12 mouse cellular contexts compared by ENCODE assay signal in the genomic region with DNA sequence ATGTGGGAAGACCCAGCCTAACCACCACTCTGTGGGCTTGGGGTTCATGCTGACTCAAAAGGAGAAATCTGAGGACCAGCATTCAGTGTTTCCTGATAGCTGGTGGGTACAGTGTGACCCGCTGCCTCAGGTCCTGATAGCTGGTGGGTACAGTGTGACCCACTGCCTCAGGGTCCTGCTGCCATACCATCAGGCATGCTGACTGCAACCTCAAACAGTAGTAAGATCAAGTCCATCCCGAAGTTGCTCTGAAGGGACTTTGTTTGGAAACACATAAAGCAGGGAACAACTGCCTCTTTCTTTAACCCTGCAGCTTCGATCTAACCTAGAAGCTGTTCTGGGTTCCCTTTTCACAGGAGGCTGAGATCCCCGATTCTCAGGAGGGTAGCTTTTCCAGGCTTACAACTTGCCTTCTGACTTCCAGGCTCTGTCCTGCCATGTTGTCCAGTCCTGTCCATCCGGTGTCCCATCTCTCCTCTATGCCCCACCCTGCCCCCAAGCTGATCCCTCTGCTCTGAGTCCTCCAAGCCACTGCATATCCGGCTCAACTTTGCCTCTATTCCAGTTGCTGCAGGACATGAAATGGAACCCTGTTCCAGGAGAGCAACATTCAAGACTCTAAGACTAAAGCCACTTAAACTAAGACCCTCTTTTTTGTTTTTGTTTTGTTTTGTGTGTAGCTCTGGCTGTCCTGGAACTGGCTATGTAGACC. TPM values are rescaled to one million over a fixed set of nuclear protein-coding genes. Genes with fewer than 3 reads are reported as not detected.
DNase-seq lines count a peak whose midpoint lies in the region; ATAC-seq and TF ChIP-seq lines count a peak whose summit lies in the region.
"Had no signal": no experiment of that assay in that cellular context is flagged by ENCODE, and none has a peak within 500 bp of the region (broad histone marks: within the 10 kb centered on the region; RNA-seq: fewer than 3 reads in every experiment).

No protein-coding gene starts in this region.

- no peaks in the 10 kb centered on the region for H3K27me3 ChIP-seq in hindbrain, embryonic 10.5 days (ENCODE audit: insufficient read depth, poor library complexity, severe bottlenecking)
- H3K27me3 ChIP-seq in hindbrain, embryonic 16.5 days (replicated peaks; ENCODE audit: control insufficient read depth, insufficient read depth, low read length) = no peaks in the 10 kb centered on the region
- H3K27me3 ChIP-seq: hindbrain, embryonic 13.5 days had no signal

- peak overlapping the region; percentile 40; the same call in 1 of the 2 replicates for H3K27ac ChIP-seq in hindbrain, embryonic 10.5 days
- no peak overlapping the region for H3K27ac ChIP-seq in hindbrain, embryonic 16.5 days (ENCODE audit: low read depth, low read length)
- H3K27ac ChIP-seq in bone marrow macrophage, adult 2 months (ENCODE audit: insufficient read depth, low read depth, low read length) = peak overlapping the region; percentile 91
- peak overlapping the region; percentile 93; the same call in 1 of the 2 replicates for H3K27ac ChIP-seq in macrophage

- peak; percentile 60 for DNase-seq in cerebellum, adult 9-10 months
- DNase-seq in cerebellum, postnatal 4 days (ENCODE audit: low spot score in 2 of 2) = no peak
- no peak for DNase-seq in hindbrain, embryonic 10.5 days (ENCODE audit: low spot score)
- no peak for DNase-seq in embryo, embryonic 9.5 days (ENCODE audit: extremely low spot score)
- DNase-seq in adrenal gland, adult 18-20 months (ENCODE audit: low spot score in 2 of 2) = no peak
- DNase-seq: left cerebral cortex, postnatal 4 days had no signal

- H3K4me3 ChIP-seq in hindbrain, embryonic 10.5 days = no peak overlapping the region
- H3K4me3 ChIP-seq in hindbrain, embryonic 16.5 days (ENCODE audit: low read length) = no peak overlapping the region
- H3K4me3 ChIP-seq in bone marrow macrophage, adult 2 months (ENCODE audit: insufficient read depth, low read length) = no peak overlapping the region
- H3K4me3 ChIP-seq in macrophage (ENCODE audit: inconsistent target) = no peak overlapping the region
- H3K4me3 ChIP-seq: hindbrain, embryonic 13.5 days; midbrain, embryonic 10.5 days; myocyte had no signal

- H3K9me3 ChIP-seq in hindbrain, embryonic 10.5 days = no peaks in the 10 kb centered on the region
- no peaks in the 10 kb centered on the region for H3K9me3 ChIP-seq in hindbrain, embryonic 16.5 days (ENCODE audit: control insufficient read depth, low read length)
- H3K9me3 ChIP-seq: hindbrain, embryonic 13.5 days; midbrain, embryonic 10.5 days had no signal

- TF ChIP-seq CTCF in bone marrow macrophage, adult 2 months (IDR thresholded peaks at IDR 0.05; ENCODE audit: low read depth, low read length) = no peak

- TF ChIP-seq POLR2A in bone marrow macrophage, adult 2 months (IDR thresholded peaks at IDR 0.05; ENCODE audit: borderline replicate concordance, low read depth, low read length) = no peak

- WGBS in hindbrain, embryonic 10.5 days = 86% methylated on average over 6 of the region's 6 CpGs
- WGBS in hindbrain, embryonic 16.5 days = 88% methylated on average over 6 of the region's 6 CpGs
- 91% methylated on average over 6 of the region's 6 CpGs for WGBS in macrophage (ENCODE audit: missing documents)

- peaks cover 17% of the 10 kb centered on the region for H3K4me1 ChIP-seq in hindbrain, embryonic 10.5 days (replicated peaks)
- H3K4me1 ChIP-seq in hindbrain, embryonic 16.5 days (ENCODE audit: control insufficient read depth, insufficient read depth, low read depth, low read length) = no peaks in the 10 kb centered on the region; the same call in 1 of the 2 replicates
- peaks cover 57% of the 10 kb centered on the region for H3K4me1 ChIP-seq in bone marrow macrophage, adult 2 months (ENCODE audit: control insufficient read depth, insufficient read depth, low read length)

- H3K4me2 ChIP-seq in hindbrain, embryonic 16.5 days (ENCODE audit: low read length) = no peak overlapping the region
- H3K4me2 ChIP-seq: hindbrain, embryonic 13.5 days had no signal

- H3K9ac ChIP-seq in hindbrain, embryonic 16.5 days (ENCODE audit: low read depth, low read length) = no peak overlapping the region
- H3K9ac ChIP-seq: hindbrain, embryonic 13.5 days had no signal

- H3K36me3 ChIP-seq in hindbrain, embryonic 10.5 days = peaks cover 11% of the 10 kb centered on the region
- no peaks in the 10 kb centered on the region for H3K36me3 ChIP-seq in hindbrain, embryonic 16.5 days (ENCODE audit: control insufficient read depth, insufficient read depth, low read length)
- no peaks in the 10 kb centered on the region for H3K36me3 ChIP-seq in macrophage (ENCODE audit: inconsistent target)

- ATAC-seq in hindbrain, embryonic 16.5 days = no peak

- H3K79me2 ChIP-seq in macrophage (ENCODE audit: inconsistent target) = peaks cover 100% of the 10 kb centered on the region

RNA-seq across cellular contexts. Expression of gene Mvp, which starts 7.0 kb away (rescaled TPM):
- polyA plus RNA-seq in hindbrain, embryonic 10.5 days (2016; fragmentation: Nextera tagmentation; extraction: Ambion mirVana) = 5.0 and 6.1 TPM in 2 replicates
- 3.9 and 4.8 TPM in 2 replicates for polyA plus RNA-seq in hindbrain, embryonic 16.5 days (2015; fragmentation: Nextera tagmentation; extraction: Ambion mirVana)
- 95.9 and 96.2 TPM in 2 replicates for polyA plus RNA-seq in bone marrow macrophage, adult 2 months (2012; ENCODE audit: insufficient read depth, insufficient read length, missing spikeins)
- total RNA-seq in macrophage (2018; cell fraction: chromatin; rRNA removed) = 100 to 1,000 TPM in 24 of 26 experiments, 10 to 100 TPM in 2; 88.0 to 236 (median 160) TPM
- 100 to 1,000 TPM; 107 to 189 (median 138) TPM for total RNA-seq in macrophage (2018; cell fraction: cytosol; rRNA removed)
- 100 to 1,000 TPM in 25 of 26 experiments, 10 to 100 TPM in 1; 88.8 to 249 (median 167) TPM for total RNA-seq in macrophage (2018; cell fraction: nucleus; rRNA removed)
- polyA plus RNA-seq in macrophage (2018) = 88.1 to 116 TPM (median 99.9 TPM) in 3 replicates
- total RNA-seq in adrenal gland, adult 18-20 months (2021) = 100 to 1,000 TPM in 1 of 2 experiments, 10 to 100 TPM in 1; 92.6 to 135 TPM

RNA-seq across cellular contexts. Expression of gene Pagr1b, which starts 8.8 kb away (rescaled TPM):
- 0.25 and 0.55 TPM in 2 replicates for polyA plus RNA-seq in hindbrain, embryonic 10.5 days (2016; fragmentation: Nextera tagmentation; extraction: Ambion mirVana)
- 0.31 TPM in 1 of 2 replicates, not detected in the other for polyA plus RNA-seq in hindbrain, embryonic 16.5 days (2015; fragmentation: Nextera tagmentation; extraction: Ambion mirVana)
- polyA plus RNA-seq in bone marrow macrophage, adult 2 months (2012; ENCODE audit: insufficient read depth, insufficient read length, missing spikeins) = 9.2 and 17.6 TPM in 2 replicates
- total RNA-seq in macrophage (2018; cell fraction: chromatin; rRNA removed) = 1 to 10 TPM in 20 of 26 experiments, not detected in 6; 1.9 to 9.3 (median 4.3) TPM
- total RNA-seq in macrophage (2018; cell fraction: cytosol; rRNA removed) = 1 to 10 TPM in 13 of 26 experiments, under 1 TPM in 7, not detected in 6; 0.32 to 3.0 (median 1.8) TPM
- total RNA-seq in macrophage (2018; cell fraction: nucleus; rRNA removed) = 10 to 100 TPM in 2 of 26 experiments, 1 to 10 TPM in 14, not detected in 10; 1.2 to 14.7 (median 3.1) TPM
- polyA plus RNA-seq in macrophage (2018) = 1.4 to 5.2 TPM in 2 of 3 replicates, not detected in the other
- total RNA-seq in adrenal gland, adult 18-20 months (2021) = 1 to 10 TPM; 1.3 to 3.0 TPM

RNA-seq across cellular contexts. Expression of gene Pagr1a, which starts 9.7 kb away (rescaled TPM):
- 84.3 and 130 TPM in 2 replicates for polyA plus RNA-seq in hindbrain, embryonic 10.5 days (2016; fragmentation: Nextera tagmentation; extraction: Ambion mirVana)
- polyA plus RNA-seq in hindbrain, embryonic 16.5 days (2015; fragmentation: Nextera tagmentation; extraction: Ambion mirVana) = 26.9 and 55.8 TPM in 2 replicates
- 20.3 and 22.2 TPM in 2 replicates for polyA plus RNA-seq in bone marrow macrophage, adult 2 months (2012; ENCODE audit: insufficient read depth, insufficient read length, missing spikeins)
- 10 to 100 TPM in 4 of 26 experiments, 1 to 10 TPM in 5, not detected in 17; 2.7 to 16.1 (median 9.6) TPM for total RNA-seq in macrophage (2018; cell fraction: chromatin; rRNA removed)
- 10 to 100 TPM in 20 of 26 experiments, 1 to 10 TPM in 6; 4.4 to 37.7 (median 16.9) TPM for total RNA-seq in macrophage (2018; cell fraction: cytosol; rRNA removed)
- total RNA-seq in macrophage (2018; cell fraction: nucleus; rRNA removed) = 10 to 100 TPM in 6 of 26 experiments, 1 to 10 TPM in 7, not detected in 13; 1.5 to 20.5 (median 7.7) TPM
- 1.1 to 15.9 TPM (median 13.4 TPM) in 3 replicates for polyA plus RNA-seq in macrophage (2018)
- 10 to 100 TPM in 1 of 2 experiments, 1 to 10 TPM in 1; 5.5 to 16.5 TPM for total RNA-seq in adrenal gland, adult 18-20 months (2021)

RNA-seq across cellular contexts. Expression of gene Gm42742, which starts 13.4 kb away (rescaled TPM):
- polyA plus RNA-seq in hindbrain, embryonic 10.5 days (2016; fragmentation: Nextera tagmentation; extraction: Ambion mirVana) = 17.6 and 75.1 TPM in 2 replicates
- 47.5 and 81.5 TPM in 2 replicates for polyA plus RNA-seq in hindbrain, embryonic 16.5 days (2015; fragmentation: Nextera tagmentation; extraction: Ambion mirVana)
- polyA plus RNA-seq in bone marrow macrophage, adult 2 months (2012; ENCODE audit: insufficient read depth, insufficient read length, missing spikeins) = 31.3 and 44.3 TPM in 2 replicates
- total RNA-seq in macrophage (2018; cell fraction: chromatin; rRNA removed) = 10 to 100 TPM in 15 of 26 experiments, 1 to 10 TPM in 9, under 1 TPM in 1, not detected in 1; 0.36 to 36.4 (median 12.7) TPM
- 10 to 100 TPM in 22 of 26 experiments, 1 to 10 TPM in 4; 1.8 to 40.9 (median 20.4) TPM for total RNA-seq in macrophage (2018; cell fraction: cytosol; rRNA removed)
- total RNA-seq in macrophage (2018; cell fraction: nucleus; rRNA removed) = 10 to 100 TPM in 21 of 26 experiments, 1 to 10 TPM in 5; 7.5 to 42.8 (median 18.3) TPM
- polyA plus RNA-seq in macrophage (2018) = 15.3 to 31.9 TPM (median 18.2 TPM) in 3 replicates
- 10 to 100 TPM; 12.9 to 27.0 TPM for total RNA-seq in adrenal gland, adult 18-20 months (2021)

RNA-seq across cellular contexts. Expression of gene Prrt2, which starts 13.5 kb away (rescaled TPM):
- 3.3 and 4.4 TPM in 2 replicates for polyA plus RNA-seq in hindbrain, embryonic 10.5 days (2016; fragmentation: Nextera tagmentation; extraction: Ambion mirVana)
- 71.4 and 84.6 TPM in 2 replicates for polyA plus RNA-seq in hindbrain, embryonic 16.5 days (2015; fragmentation: Nextera tagmentation; extraction: Ambion mirVana)
- polyA plus RNA-seq in bone marrow macrophage, adult 2 months (2012; ENCODE audit: insufficient read depth, insufficient read length, missing spikeins) = 2.8 TPM in 1 of 2 replicates, not detected in the other
- total RNA-seq in macrophage (2018; cell fraction: chromatin; rRNA removed) = 1 to 10 TPM in 3 of 26 experiments, under 1 TPM in 10, not detected in 13; 0.21 to 3.0 (median 0.60) TPM
- not detected for total RNA-seq in macrophage (2018; cell fraction: cytosol; rRNA removed)
- total RNA-seq in macrophage (2018; cell fraction: nucleus; rRNA removed) = 1 to 10 TPM in 2 of 26 experiments, under 1 TPM in 9, not detected in 15; 0.30 to 1.6 (median 0.85) TPM
- polyA plus RNA-seq in macrophage (2018) = not detected in 3 replicates
- total RNA-seq in adrenal gland, adult 18-20 months (2021) = 1 to 10 TPM; 3.7 to 4.4 TPM
- polyA plus RNA-seq: myocyte had no signal

Comparison
In these comparisons a context has a peak if more than half of its experiments do, and no peak if none do; other contexts are left out.
1. RNA of gene Mvp, which starts 7.0 kb away (polyA plus RNA-seq): 95.9 to 96.2 TPM in bone marrow macrophage, adult 2 months and 88.1 to 116 TPM in macrophage; 5.0 to 6.1 TPM in hindbrain, embryonic 10.5 days and 3.9 to 4.8 TPM in hindbrain, embryonic 16.5 days; every median in the first group is over 10 times any median in the second.